Mouse (Mus musculus): Measurements from ENCODE around the gene Tusc2.

Gene Tusc2

DNA sequence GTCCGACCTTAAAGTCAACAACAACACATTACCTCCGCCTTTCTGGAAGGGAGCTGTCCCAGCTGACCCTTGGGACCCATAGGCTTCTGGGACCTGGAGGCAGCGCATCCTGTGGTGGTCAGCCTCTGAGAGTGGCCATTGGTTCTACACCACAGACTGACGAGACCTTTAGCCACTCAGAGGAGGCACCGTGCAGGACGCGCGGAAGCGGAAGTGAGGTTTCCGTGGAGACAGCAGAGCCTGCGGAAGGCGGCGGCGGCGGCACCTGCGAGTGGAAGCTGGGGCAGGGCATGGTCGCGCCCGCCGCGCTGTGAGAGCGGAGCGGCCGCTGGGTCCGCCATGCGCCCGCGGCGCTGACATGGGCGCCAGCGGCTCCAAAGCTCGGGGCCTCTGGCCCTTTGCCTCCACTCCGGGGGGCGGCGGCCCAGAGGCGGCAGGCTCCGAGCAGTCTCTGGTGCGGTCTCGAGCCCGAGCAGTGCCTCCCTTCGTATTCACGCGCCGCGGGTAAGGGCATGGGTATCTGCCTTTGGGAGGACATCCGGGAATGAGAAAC is at the start of gene Tusc2:
Tusc2 (plus strand) TSS at position 227 of the 553 bp plus-strand sequence.
- peak; percentile 92 for DNase-seq (ENCODE audit: low spot score)

- DNase-seq (ENCODE audit: low spot score) = peak; percentile 73
Observed at GRCm38 (mm10) chr9:107514303-107514955, 48.6 kb upstream of the Tusc2 start.

DNA sequence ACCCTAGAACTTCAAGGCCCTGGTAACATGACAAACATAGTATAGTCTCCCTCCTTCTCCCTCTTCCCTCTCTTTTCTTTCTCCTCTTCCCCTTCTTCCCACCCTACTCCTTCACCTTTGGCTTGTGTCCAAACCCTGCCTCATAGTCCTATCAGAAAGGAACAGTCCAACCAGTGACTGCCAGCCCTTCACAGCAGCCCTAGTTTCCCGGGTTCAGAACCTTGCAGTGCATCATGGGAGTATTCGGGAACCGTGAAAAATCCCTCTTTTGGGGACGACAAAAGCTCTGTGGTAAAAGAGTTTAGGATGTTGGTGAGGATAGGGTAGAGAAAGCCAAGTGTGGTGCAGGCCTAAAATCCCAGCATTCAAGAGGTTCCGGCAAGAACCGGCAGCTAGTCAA is 42.7 kb upstream of the Tusc2 start:
- DNase-seq (ENCODE audit: low spot score) = no peak

DNA sequence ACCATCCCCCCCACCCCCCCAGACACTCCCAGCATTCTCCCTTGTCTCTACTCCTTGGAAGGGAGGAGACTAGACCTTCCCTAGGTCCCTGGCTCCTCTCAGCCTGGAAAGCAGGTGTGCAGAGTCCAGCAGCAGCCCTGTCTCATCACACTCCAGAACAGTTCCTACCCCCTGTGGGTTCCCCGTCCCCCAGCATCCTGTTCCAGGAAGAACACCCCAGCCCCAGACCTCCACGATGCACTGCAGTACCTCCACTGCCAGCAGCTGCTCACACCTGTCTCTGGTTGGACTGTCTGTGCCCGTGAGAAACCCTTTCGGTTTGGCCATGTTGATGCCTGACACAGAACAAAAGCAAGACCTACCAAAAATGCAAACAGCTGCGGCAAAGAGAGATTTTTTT is 41.9 kb upstream of the Tusc2 start:
- DNase-seq (ENCODE audit: low spot score) = peak; percentile 38

DNA sequence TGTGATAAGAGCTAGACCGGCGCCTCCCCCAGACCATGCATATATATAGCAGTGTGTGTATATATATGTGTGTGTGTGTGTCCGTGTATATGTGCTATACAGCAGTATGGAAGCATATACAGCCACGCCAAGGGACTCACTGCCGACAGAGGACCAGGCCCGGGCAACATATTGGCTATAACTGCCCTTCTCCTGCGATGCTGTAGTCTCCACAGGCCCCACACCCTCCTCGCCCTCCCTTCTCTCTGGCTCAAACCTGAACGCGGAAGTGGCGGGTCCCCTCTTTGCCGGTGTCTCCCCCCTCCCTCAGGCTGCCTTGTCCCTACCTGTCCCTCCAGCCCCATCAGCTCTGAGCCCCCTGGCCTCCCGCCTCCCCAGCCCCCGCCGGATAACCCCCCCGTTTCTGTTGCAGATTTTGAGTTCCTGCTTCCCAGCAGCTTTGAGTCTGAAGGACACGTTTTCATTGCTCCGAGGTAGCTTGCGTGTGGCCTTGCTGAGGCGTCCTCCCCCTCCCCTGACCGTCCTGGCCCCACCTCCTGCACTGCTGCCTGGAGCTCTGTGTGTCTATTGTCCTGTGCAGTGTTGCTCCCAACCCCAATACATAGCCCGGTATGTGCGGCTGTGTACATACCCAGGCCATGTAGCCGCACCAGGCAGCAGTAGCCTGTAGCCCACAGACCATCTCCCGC is 41.2 kb upstream of the Tusc2 start:
- DNase-seq (ENCODE audit: low spot score) = peak; percentile 30

GRCm38 (mm10) chr9:107522400-107522711 is 40.7 kb upstream of the Tusc2 start:
- DNase-seq (ENCODE audit: low spot score) = no peak

DNA sequence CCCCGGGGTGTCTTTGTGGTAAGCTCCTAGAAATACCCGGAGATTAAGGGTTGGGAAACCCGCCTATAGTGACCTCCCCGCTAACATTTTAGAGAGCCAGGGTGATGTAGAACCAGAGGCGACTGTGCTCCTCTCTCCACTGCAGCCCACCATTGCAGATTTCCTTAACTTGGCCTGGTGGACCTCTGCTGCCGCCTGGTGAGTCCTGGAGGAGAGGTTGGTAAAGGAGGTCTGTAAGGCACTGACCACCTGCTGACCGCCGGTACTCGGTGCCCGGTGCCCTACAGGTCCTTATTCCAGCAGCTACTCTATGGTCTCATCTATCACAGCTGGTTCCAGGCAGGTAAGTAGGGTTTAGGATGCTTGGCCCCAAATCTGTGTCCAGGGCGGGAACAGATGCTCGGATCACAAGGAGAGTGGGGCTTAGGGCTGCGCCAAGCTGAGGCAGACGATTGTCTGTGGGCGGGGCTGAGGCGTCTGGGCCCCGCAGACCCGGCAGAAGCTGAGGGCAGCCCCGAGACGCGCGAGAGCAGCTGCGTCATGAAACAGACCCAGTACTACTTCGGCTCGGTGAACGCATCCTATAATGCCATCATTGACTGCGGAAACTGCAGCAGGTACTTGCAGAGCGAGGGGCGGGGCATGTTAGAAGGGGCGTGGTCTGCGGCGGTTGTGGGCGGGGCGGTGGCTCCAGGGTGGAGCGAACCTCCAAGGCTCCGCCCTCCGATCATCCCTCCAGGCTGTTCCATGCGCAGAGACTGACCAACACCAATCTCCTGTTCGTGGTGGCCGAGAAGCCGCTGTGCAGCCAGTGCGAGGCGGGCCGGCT is 36.6 kb upstream of the Tusc2 start:
- peak; percentile 81 for DNase-seq (ENCODE audit: low spot score)

- peak; percentile 95 for DNase-seq (ENCODE audit: low spot score)
Observed at GRCm38 (mm10) chr9:107533791-107534407, 29.2 kb upstream of the Tusc2 start, which contains the start of gene Tmem115. Tmem115 (plus strand) TSS chr9:107533945.

GRCm38 (mm10) chr9:107534408-107535202 is 28.4 kb upstream of the Tusc2 start:
- peak; percentile 17 for DNase-seq (ENCODE audit: low spot score)

DNA sequence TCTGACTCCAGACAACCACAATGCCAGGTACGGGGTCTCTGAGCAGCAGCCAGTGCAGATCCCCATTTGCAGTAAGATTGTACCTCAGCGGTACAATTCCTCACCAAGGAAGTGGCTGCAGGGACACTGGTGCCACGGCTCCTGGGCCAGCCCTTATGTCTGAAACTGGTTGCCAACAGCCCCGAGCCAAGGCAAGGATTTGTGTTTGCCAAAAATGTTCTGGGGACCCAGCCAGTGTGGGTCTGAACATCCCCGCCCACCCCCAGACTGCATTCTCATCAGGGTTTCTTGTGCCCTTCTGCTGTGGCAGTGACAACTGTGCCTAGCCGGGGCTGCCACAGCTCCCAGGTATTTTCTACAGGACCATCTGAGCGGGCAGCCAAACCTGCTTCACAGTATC is 24.8 kb upstream of the Tusc2 start:
- no peak for DNase-seq (ENCODE audit: low spot score)

DNA sequence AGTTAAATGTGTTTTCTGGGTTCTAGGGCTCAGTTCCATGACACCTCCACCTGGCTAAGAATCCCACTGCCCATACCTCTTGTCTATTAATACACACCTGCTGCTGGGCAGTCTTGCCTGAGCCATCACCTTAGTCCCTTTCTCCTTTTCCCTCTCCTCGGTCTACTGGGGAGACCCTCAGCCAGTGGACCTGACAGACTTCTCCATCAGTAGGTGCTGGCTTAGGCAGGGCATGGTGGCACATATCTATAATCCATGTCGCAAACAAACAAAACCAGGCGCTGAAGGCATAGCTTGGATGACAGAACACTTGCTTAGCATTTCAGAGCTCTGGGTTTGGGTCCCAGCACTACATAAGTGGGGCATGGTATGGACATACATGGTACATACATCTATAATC is 24.3 kb upstream of the Tusc2 start:
- DNase-seq (ENCODE audit: low spot score) = no peak

- no peak for DNase-seq (ENCODE audit: low spot score)
Observed at GRCm38 (mm10) chr9:107539940-107540339, 23.1 kb upstream of the Tusc2 start.

- DNase-seq (ENCODE audit: low spot score) = no peak
Observed at GRCm38 (mm10) chr9:107540420-107540819, 22.6 kb upstream of the Tusc2 start.

GRCm38 (mm10) chr9:107541005-107541404 is 22.1 kb upstream of the Tusc2 start:
- DNase-seq (ENCODE audit: low spot score) = no peak

DNA sequence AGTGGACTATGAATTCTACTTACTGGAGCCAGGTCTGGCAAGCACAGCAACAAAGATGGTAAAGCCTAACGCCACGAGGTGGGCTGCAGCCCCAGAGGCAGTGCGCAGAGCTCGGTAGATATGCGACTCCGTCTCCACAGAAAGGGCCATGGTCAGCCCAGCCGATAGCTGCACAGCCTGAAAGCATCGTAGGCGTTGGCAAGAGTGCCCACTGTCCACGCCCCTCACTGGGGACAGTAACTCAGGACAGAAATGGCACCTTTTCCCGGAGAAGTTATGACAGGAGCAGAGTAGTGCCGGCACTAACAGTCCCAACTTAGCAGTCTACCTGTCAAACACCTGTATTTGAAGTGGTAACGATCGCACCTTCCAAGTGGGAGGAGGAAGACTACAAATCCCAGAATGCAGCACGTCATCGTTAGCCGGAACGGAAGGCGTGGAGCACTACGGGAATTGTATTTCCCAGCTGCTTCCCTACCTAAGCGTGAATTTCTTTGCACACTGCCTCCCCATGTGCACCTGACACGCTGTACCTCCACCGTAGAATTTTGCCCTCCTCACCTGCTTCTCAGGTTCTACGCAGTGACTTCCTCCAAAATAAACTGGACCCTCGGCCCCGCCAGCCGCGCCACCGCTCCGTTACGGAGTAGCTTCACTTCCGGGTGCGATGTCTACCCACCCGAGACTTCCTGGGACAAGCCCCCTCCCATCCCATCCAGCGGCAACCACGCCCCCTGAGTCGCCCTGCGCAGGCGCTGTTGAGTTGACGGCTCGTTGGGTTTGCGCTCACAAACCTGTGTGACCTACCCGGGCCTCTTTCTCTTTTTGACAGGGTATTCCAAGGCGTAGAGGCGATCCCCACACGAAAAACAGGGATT is 21.3 kb upstream of the Tusc2 start, which contains the start of the genes Cyb561d2 and Nprl2:
Cyb561d2 (minus strand) TSS at position 720 of the 878 bp plus-strand sequence.
Nprl2 (plus strand) TSS at position 753 of the 878 bp plus-strand sequence.
- peak; percentile 95 for DNase-seq (ENCODE audit: low spot score)

DNA sequence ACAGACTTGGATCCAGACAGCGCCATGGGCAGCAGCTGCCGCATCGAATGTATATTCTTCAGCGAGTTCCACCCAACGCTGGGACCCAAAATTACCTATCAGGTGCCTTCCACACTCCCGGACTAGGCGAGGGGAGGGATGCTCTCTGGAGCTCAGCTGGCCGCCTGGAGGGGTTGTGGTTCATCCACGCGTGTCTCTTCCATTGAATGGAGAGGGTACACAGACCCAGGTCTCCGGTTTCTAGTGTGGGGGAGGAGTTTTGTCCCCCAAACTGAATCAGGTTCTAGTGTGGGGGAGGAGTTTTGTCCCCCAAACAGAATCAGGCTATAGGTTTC is 20.7 kb upstream of the Tusc2 start:
- DNase-seq (ENCODE audit: low spot score) = no peak

GRCm38 (mm10) chr9:107542721-107543120 is 20.3 kb upstream of the Tusc2 start:
- no peak for DNase-seq (ENCODE audit: low spot score)

DNA sequence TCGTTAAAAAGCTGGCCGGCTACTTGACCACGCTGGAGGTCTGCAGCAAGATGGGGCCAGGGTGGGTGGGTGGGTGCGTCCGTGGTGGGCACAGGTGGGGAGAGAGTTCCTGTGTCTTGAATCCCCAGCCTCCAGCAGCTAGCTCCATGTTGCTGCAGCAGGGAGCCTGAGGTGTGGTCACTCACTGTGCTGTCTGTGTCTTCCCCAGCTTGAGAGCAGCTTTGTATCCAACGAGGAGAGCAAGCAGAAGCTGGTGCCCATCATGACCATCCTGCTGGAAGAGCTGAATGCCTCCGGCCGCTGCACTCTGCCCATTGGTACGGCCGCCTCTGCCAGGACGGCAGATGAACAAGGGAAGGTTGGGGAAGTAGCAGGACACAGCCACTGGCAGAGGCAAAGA is 19.8 kb upstream of the Tusc2 start:
- no peak for DNase-seq (ENCODE audit: low spot score)

DNA sequence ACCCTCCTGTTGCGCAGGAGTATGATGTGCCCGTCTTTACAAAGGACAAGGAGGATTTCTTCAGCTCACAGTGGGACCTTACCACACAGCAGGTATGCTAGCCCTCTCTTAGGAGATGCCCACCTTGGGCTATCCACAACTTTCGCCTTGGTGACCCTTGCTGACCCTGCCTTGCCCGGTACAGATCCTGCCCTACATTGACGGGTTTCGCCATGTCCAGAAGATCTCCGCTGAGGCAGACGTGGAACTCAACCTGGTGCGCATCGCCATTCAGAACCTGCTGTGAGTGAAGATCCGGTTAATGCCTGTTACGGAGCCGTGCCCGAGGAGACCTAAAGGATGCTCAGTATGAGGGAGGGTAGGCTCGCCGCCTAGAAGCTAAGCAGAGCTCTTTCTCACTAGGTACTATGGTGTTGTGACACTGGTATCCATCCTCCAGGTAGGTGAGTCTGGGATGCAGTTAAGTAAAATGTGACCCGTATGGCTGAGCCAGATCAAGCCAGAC is 18.8 kb upstream of the Tusc2 start:
- DNase-seq (ENCODE audit: low spot score) = no peak

DNA sequence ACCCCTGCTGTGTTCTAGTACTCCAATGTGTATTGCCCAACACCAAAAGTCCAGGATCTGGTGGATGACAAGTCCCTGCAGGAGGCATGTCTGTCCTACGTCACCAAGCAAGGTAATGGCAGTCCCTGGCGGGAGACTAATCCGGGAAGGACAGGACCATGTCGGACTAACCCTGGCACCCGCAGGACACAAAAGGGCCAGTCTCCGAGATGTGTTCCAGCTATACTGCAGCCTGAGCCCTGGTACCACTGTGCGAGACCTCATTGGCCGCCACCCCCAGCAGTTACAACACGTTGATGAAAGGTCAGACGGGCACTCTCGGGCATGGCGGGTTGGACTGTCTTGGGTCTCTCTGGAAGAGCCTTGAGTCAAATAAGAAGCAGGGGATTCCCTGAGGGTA is 18.3 kb upstream of the Tusc2 start:
- no peak for DNase-seq (ENCODE audit: low spot score)
